Mouse (Mus musculus): Measurements from ENCODE around the gene Lamb3. TPM values are rescaled to one million over a fixed set of nuclear protein-coding genes. Genes with fewer than 3 reads are reported as not detected.
"Not testable (repeated sequence)": the region's sequence is repeated elsewhere in the genome, so short reads cannot be mapped to it uniquely, and the experiment has no call there.

The Lamb3 gene
- polyA plus RNA-seq, 1 experiment = 2.7 TPM

DNA sequence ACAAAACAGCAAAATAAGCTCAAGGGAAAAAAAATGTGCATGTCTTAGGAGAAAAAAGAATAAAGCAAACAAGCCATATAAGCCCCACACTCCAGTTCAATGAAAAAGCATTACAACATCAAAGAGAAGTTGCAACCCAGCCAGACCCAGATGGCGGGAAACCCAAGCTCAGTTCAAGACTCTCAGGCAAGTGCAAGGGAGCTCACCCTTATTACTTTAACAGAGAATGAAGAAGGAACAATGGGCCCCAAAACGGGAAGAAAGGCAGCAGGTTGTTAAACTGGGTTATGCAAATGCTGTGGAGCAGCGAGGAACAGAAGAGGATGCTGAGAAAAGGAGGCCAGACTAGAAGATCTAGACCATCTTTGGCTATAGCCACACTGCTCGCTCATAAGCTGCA, 35.4 kb downstream of the Lamb3 start:
- H3K4me1 ChIP-seq (ENCODE audit: control insufficient read depth, insufficient read depth, low read length) = peaks cover 6% of the 10 kb centered on the region; the same call in 1 of the 2 replicates
- peak overlapping the region; percentile 75 for H3K27ac ChIP-seq (ENCODE audit: insufficient read depth, low read depth, low read length)
- no peaks in the 10 kb centered on the region for H3K27me3 ChIP-seq (replicated peaks; ENCODE audit: control insufficient read depth, insufficient read depth, low read length)
- H3K4me3 ChIP-seq (ENCODE audit: insufficient read depth, low read depth, low read length) = no peak overlapping the region
- H3K36me3 ChIP-seq (ENCODE audit: control insufficient read depth, insufficient read depth, low read length) = no peaks in the 10 kb centered on the region; the same call in 1 of the 2 replicates
- DNase-seq = no peak
- no peak for TF ChIP-seq CTCF (conservative IDR thresholded peaks at IDR 0.05; ENCODE audit: insufficient read depth, insufficient read length, low read depth, low read length)
- TF ChIP-seq POLR2A (IDR thresholded peaks at IDR 0.05; ENCODE audit: low read depth, low read length) = no peak
- 65% methylated on average over 4 of the region's 4 CpGs for WGBS

- Histone ChIP-seq H3K27ac (ENCODE audit: insufficient read depth, low read depth, low read length) (no peak overlapping the region), H3K4me1 (ENCODE audit: control insufficient read depth, insufficient read depth, low read length) (peaks cover 6% of the 10 kb centered on the region; the same call in 1 of the 2 replicates), H3K27me3 (replicated peaks; ENCODE audit: control insufficient read depth, insufficient read depth, low read length) (no peaks in the 10 kb centered on the region), H3K4me3 (ENCODE audit: insufficient read depth, low read depth, low read length) (no peak overlapping the region), H3K36me3 (ENCODE audit: control insufficient read depth, insufficient read depth, low read length) (no peaks in the 10 kb centered on the region; the same call in 1 of the 2 replicates)
- DNase-seq = no peak
- 56% methylated on average over 10 of the region's 10 CpGs for WGBS
- TF ChIP-seq CTCF (conservative IDR thresholded peaks at IDR 0.05; ENCODE audit: insufficient read depth, insufficient read length, low read depth, low read length) = no peak
- TF ChIP-seq POLR2A (IDR thresholded peaks at IDR 0.05; ENCODE audit: low read depth, low read length) = no peak
These were observed 36.2 kb downstream of the Lamb3 start for GRCm38 (mm10) chr1:193243571-193244193.

DNA sequence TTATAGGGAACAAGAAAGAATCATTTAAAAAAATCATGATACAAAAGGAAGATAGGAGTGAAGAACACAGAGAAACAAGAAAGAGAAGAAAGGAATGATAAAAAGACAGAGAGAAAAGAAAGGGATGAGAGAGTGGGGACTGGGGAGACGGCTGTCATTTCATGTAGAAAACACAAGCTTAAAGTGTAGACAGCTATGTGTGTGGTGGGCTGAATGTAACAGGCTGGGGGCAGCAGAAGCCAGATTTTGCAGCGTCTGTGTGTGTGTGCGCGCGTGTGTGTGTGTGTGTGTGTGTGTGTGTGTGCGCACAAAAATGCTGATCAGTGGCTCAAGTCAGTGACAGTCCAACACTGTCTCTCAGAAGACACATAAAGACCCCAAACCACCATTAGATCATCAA, 36.7 kb downstream of the Lamb3 start:
- no peaks in the 10 kb centered on the region for H3K27me3 ChIP-seq (replicated peaks; ENCODE audit: control insufficient read depth, insufficient read depth, low read length)
- no peaks in the 10 kb centered on the region; the same call in 1 of the 2 replicates for H3K36me3 ChIP-seq (ENCODE audit: control insufficient read depth, insufficient read depth, low read length)
- H3K4me1 ChIP-seq (ENCODE audit: control insufficient read depth, insufficient read depth, low read length) = peaks cover 8% of the 10 kb centered on the region; the same call in 1 of the 2 replicates
- no peak overlapping the region for H3K4me3 ChIP-seq (ENCODE audit: insufficient read depth, low read depth, low read length)
- WGBS = 85% methylated on average over 6 of the region's 6 CpGs
- no peak for TF ChIP-seq CTCF (conservative IDR thresholded peaks at IDR 0.05; ENCODE audit: insufficient read depth, insufficient read length, low read depth, low read length)
- no peak for TF ChIP-seq POLR2A (IDR thresholded peaks at IDR 0.05; ENCODE audit: low read depth, low read length)
- no peak for DNase-seq
- no peak overlapping the region for H3K27ac ChIP-seq (ENCODE audit: insufficient read depth, low read depth, low read length)

GRCm38 (mm10) chr1:193250026-193250425, 42.5 kb downstream of the Lamb3 start:
- Histone ChIP-seq H3K4me3 (ENCODE audit: insufficient read depth, low read depth, low read length) (no peak overlapping the region), H3K27me3 (replicated peaks; ENCODE audit: control insufficient read depth, insufficient read depth, low read length) (no peaks in the 10 kb centered on the region), H3K36me3 (ENCODE audit: control insufficient read depth, insufficient read depth, low read length) (no peaks in the 10 kb centered on the region), H3K4me1 (ENCODE audit: control insufficient read depth, insufficient read depth, low read length) (peaks cover 12% of the 10 kb centered on the region; the same call in 1 of the 2 replicates), H3K27ac (ENCODE audit: insufficient read depth, low read depth, low read length) (no peak overlapping the region; the same call in 1 of the 2 replicates)
- no peak for DNase-seq
- TF ChIP-seq POLR2A (IDR thresholded peaks at IDR 0.05; ENCODE audit: low read depth, low read length) = no peak
- no peak for TF ChIP-seq CTCF (conservative IDR thresholded peaks at IDR 0.05; ENCODE audit: insufficient read depth, insufficient read length, low read depth, low read length)
- WGBS = 85% methylated on average over 2 of the region's 2 CpGs

DNA sequence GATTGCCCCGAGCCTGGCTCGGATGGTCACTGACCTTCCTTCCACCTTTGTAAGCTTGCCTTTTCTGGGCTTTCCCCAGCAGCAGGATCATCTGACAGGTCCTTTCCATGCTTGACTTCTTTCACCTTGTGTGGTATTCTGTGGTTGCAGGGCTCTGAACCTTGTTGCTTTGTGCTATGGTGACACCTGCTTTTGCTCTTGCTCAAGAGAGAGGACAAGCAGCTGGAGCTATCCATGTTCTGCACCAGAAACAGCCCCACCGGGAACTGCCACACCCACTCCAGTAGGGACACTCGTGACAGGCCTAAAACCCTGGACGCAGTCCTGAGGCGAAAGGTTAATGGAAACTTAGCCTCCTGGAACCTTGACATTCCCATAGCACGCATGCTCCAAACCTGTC, 43.9 kb downstream of the Lamb3 start:
- no peaks in the 10 kb centered on the region for H3K36me3 ChIP-seq (ENCODE audit: control insufficient read depth, insufficient read depth, low read length)
- DNase-seq = peak; percentile 83
- TF ChIP-seq CTCF (conservative IDR thresholded peaks at IDR 0.05; ENCODE audit: insufficient read depth, insufficient read length, low read depth, low read length) = no peak
- no peak for TF ChIP-seq POLR2A (IDR thresholded peaks at IDR 0.05; ENCODE audit: low read depth, low read length)
- peaks cover 12% of the 10 kb centered on the region; the same call in 1 of the 2 replicates for H3K4me1 ChIP-seq (ENCODE audit: control insufficient read depth, insufficient read depth, low read length)
- no peaks in the 10 kb centered on the region for H3K27me3 ChIP-seq (replicated peaks; ENCODE audit: control insufficient read depth, insufficient read depth, low read length)
- H3K27ac ChIP-seq (ENCODE audit: insufficient read depth, low read depth, low read length) = peak overlapping the region; percentile 20; the same call in 1 of the 2 replicates
- 33% methylated on average over 7 of the region's 7 CpGs for WGBS
- H3K4me3 ChIP-seq (ENCODE audit: insufficient read depth, low read depth, low read length) = no peak overlapping the region

GRCm38 (mm10) chr1:193252616-193253015, 45.1 kb downstream of the Lamb3 start:
- DNase-seq = no peak
- Histone ChIP-seq H3K27ac (ENCODE audit: insufficient read depth, low read depth, low read length) (no peak overlapping the region), H3K4me3 (ENCODE audit: insufficient read depth, low read depth, low read length) (no peak overlapping the region), H3K36me3 (ENCODE audit: control insufficient read depth, insufficient read depth, low read length) (no peaks in the 10 kb centered on the region), H3K27me3 (replicated peaks; ENCODE audit: control insufficient read depth, insufficient read depth, low read length) (no peaks in the 10 kb centered on the region), H3K4me1 (ENCODE audit: control insufficient read depth, insufficient read depth, low read length) (peaks cover 15% of the 10 kb centered on the region; the same call in 1 of the 2 replicates)
- WGBS = 18% methylated on average over 5 of the region's 5 CpGs
- TF ChIP-seq CTCF (conservative IDR thresholded peaks at IDR 0.05; ENCODE audit: insufficient read depth, insufficient read length, low read depth, low read length) (no peak), POLR2A (IDR thresholded peaks at IDR 0.05; ENCODE audit: low read depth, low read length) (no peak)

GRCm38 (mm10) chr1:193253895-193254294, 46.4 kb downstream of the Lamb3 start:
- not testable (repeated sequence) for DNase-seq; H3K27me3 ChIP-seq (replicated peaks; ENCODE audit: control insufficient read depth, insufficient read depth, low read length); H3K27ac ChIP-seq (ENCODE audit: insufficient read depth, low read depth, low read length); H3K4me3 ChIP-seq (ENCODE audit: insufficient read depth, low read depth, low read length); H3K36me3 ChIP-seq (ENCODE audit: control insufficient read depth, insufficient read depth, low read length)
- WGBS = 59% methylated on average over 3 of the region's 3 CpGs
- H3K4me1 ChIP-seq (ENCODE audit: control insufficient read depth, insufficient read depth, low read length) = peaks cover 13% of the 10 kb centered on the region; the same call in 1 of the 2 replicates
